Mouse (Mus musculus) skeletal muscle tissue, adult 2 months (tissue): Measurements from ENCODE around the gene Gjd3.

ENCODE experiments used
- DNase-seq: peaks from one replicate; pipeline ENCODE4 v3.0.0-alpha.2; 2012; ENCODE audit warnings: low read depth, low spot score

Gene Gjd3

GRCm38 (mm10) chr11:98963191-98964021 is 19.4 kb downstream of the Gjd3 start:
- DNase-seq = peak; percentile 79

- DNase-seq = no peak
These were observed 20.3 kb downstream of the Gjd3 start for GRCm38 (mm10) chr11:98962421-98963095.

- DNase-seq = no peak
These were observed 21.1 kb downstream of the Gjd3 start for GRCm38 (mm10) chr11:98961766-98962165.

DNA sequence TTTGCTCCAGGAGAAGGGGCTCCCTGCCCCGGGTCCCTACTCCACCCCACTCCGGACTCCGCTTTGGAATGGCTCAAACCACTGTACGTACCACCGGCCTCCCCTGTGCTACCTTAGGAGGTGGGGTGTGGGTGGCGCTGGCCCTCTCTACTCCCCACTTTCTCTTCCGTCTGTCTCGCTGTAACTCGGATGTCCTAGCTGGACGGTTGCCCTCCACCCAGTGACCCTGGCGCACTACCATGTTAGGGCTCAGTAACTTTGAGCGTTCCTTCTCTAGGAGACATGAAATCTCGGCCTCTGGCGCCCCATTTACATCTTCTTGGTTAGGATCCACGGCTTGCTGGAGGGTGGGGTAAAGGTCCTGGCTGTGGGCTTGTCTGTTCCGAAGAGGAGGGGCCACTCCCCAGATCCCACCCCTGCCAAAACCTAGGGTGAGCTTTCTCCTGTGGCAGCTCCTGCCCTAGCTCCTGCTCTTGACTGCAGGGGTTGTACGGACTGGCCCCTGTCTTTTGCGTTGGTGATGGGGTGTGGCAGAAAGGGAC is 21.7 kb downstream of the Gjd3 start:
- no peak for DNase-seq

- no peak for DNase-seq
These were observed 22.4 kb downstream of the Gjd3 start for GRCm38 (mm10) chr11:98960313-98960906.

DNA sequence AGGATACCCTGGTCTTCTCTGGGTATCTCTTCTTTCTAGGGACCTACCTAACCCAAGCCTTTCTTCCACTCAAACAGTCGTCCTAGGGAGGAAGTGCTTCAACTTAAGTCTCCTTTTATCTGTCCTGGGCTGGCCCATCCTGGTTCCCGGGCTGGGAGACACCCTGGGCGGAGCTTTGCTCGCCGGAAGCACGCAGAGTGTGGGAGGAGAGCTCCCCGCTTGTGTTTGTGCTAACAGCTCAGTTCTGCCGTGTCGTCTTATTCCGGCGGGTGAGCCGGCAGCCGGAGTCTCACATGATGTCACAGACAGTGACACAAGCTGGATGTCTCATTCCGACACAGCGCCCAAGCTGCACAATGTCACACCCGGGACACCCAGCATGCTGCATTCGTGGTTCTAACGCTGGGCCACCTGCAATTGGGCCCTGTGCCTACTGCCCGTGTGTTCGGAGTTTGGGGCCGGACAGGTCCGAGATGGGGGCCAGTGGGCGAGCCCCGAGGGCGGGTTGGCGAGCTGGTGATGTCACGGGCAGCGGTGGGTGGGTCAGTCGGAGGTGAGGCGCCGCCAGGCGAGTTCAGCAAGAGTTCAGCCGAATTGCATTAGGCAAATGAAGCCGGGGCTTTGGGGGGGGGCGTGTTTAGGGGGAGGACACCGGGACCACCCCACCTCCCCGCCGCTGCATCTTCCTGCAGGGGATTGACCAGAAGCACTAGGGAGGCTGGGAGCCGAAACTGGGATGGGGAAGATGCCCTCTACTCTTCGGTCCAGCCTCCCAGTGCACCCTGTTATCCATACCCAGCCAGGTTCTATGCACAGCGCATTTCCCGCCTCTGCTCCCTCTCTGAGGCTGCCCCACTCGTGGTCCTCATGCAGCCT is 23.1 kb downstream of the Gjd3 start:
- DNase-seq = no peak

DNA sequence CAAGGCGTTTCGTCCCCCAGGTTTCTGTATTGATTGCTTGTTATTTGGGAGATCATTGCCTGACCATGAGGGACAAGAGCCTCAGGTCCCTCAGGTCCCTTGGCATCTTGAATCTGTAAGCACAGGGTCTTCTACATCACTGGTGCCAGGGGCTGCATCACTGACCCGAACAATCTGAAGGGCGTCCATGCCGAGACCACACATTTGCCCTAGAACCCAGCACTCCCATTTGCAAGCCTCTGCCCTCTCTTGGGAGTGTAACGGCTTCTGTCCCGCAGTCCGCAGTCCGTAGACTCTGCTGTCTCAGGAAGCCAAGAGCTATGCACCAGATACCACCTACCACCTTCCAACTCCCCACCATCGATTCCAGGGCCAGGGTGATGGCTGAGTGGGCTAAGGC is 26.5 kb downstream of the Gjd3 start:
- no peak for DNase-seq

- DNase-seq = no peak
These were observed 27.0 kb downstream of the Gjd3 start for GRCm38 (mm10) chr11:98955707-98956235.

- no peak for DNase-seq
These were observed 27.8 kb downstream of the Gjd3 start for GRCm38 (mm10) chr11:98954801-98955706.

- no peak for DNase-seq
These were observed 28.4 kb downstream of the Gjd3 start for GRCm38 (mm10) chr11:98954373-98954772.

GRCm38 (mm10) chr11:98953835-98954320 is 28.9 kb downstream of the Gjd3 start:
- no peak for DNase-seq

DNA sequence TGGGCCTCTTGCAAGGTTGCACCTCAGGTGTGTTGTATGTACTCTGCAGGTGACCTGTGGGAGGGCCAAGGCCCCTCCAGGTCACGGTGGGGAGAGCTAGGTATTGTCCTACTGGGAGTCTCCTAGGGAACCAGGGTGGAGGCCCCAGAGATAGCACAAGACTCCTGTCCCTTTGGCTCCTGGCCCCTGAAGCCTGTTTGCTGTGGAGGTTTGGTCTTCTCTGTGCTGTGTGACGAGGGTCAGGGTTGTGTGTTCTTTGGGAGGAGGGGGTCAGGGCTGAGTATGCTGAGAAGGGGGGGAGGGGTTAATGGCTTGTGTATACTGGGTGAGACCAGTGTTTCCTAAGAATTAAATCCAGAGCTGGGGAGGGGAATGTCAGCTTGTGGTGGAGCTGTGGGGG is 29.5 kb downstream of the Gjd3 start:
- no peak for DNase-seq

GRCm38 (mm10) chr11:98952736-98953135 is 30.1 kb downstream of the Gjd3 start:
- no peak for DNase-seq

GRCm38 (mm10) chr11:98952111-98952510 is 30.7 kb downstream of the Gjd3 start:
- DNase-seq = no peak

DNA sequence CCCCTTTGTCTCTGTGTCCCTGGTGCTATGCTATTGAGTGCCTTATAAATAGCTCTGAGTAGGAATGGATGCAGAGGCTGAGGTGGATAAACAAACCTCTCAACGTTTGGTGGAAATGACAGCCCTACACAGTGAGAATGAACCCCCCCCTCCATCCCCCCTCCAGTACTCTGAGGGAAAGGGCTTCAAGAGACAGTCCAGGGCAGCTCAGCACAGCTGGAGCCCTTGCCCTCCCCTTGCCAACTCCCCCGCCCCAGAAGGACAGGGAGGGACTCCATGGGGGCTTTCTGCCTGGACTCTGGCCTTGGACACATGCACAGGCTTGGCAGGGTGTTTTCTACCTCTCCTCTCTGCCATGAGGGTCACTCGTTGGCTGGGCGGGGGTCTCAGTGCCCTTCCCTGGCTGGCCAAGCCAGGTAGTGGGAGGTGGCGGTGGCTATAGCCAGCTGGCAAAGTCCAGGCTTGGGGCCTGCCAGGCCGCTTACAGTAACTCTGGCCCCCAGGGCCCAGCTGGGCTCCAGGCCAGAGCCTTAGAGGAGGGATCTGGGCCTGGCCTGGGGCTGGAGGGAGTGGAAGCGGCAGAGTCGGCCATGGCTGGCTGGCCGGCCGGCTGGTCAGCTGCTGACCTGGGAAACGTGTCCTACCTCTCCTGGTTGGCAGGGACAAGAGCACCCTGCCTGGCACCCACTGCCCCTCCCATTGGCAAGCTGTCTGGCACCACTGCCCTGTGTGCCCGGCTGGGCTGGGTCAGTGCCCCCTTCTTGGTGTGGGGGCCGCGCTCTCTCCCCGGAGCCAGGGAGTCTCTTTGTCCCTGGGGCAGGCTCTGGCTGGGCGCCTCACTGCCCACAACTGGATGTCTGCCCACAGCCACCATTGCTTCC is 31.6 kb downstream of the Gjd3 start:
- peak; percentile 95 for DNase-seq

DNA sequence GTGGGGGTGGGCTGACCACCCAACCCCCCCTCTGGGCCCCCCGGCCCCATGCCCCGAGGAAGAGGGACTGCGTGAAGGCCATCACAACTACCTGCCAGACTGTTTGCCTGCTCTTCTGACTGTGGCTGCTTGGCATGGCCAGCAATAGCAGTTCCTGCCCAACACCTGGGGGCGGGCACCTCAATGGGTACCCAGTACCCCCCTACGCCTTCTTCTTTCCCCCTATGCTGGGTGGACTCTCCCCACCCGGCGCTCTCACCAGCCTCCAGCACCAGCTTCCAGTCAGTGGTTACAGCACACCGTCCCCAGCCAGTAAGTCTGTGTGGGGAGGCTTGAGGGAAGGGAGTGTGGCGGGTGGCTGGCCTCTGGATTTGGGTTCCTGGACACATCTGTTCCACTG is 32.3 kb downstream of the Gjd3 start:
- no peak for DNase-seq

DNA sequence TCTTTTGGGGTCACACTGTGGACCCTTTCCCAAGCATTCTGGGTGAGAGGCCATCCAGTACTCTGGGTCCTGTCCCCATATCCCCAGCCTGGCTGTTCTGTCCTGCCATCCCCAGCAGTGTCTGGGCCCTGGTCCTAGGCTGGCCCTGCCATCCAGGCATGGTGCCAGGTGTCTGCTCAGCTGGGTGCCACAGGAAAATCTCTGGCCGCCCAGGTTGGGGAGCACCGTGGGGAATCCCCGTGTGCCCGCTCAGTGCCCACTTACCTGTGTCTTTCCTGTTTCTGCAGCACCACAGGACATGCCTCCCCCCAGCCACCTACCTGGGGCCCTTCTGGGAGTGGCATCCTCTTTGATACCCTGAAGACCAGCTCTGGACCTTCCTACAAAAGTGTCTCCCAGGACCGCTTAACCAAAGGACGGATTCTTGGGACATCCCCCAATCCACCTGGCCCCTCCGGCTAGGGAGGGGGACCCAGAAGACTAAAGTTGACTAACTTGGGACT is 32.8 kb downstream of the Gjd3 start:
- DNase-seq = no peak

DNA sequence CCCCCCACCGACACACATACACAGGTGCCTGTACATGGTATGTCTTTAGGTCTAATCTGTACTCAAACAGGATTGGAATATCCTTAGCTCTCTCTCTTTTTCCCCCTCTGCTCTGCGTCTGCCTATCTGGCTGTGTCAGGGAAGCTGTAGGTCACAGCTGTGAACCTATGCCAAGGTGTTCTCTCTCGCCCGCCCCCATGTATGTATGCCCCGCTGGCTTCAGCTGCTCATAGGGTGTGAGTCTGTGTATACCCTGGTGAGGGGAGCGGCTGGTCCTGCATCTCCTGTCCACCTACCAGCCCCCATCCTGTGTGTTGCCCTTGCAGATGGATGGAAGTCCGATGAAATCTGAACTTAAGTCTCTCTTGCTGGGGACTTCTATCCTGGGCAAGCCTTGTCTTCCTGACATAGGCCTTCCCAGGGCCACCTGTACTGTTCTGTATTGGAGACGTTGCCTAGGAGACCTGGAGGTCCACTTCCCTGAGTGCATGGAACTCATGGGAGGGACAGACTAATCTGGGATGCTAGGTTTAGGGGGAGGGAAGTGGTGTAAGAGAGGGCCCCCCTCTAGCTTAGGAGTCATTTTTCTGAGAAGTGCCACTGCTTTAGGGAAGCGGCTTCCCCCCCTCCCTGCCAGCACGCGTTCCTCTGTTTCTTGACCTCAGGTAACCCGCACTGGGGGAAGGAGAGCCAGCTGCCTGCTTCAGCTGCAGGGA is 33.4 kb downstream of the Gjd3 start:
- no peak for DNase-seq
